Mouse (Mus musculus) ovary, adult 2 months (tissue): ENCODE data around the gene Olfml1. TPM values are rescaled to one million over a fixed set of nuclear protein-coding genes. Genes with fewer than 3 reads are reported as not detected.

ENCODE experiments used
- polyA plus RNA-seq: library from polyadenylated mRNA; depleted of rRNA; stranded (reverse); fragments of >200 nt; gene quantifications from 2 replicates; pipeline ENCODE4 v1.2.3, GENCODE M21; 2012; rRNA removed

The Olfml1 gene
- polyA plus RNA-seq, result 6.6 and 6.8 TPM in 2 replicates

DNA sequence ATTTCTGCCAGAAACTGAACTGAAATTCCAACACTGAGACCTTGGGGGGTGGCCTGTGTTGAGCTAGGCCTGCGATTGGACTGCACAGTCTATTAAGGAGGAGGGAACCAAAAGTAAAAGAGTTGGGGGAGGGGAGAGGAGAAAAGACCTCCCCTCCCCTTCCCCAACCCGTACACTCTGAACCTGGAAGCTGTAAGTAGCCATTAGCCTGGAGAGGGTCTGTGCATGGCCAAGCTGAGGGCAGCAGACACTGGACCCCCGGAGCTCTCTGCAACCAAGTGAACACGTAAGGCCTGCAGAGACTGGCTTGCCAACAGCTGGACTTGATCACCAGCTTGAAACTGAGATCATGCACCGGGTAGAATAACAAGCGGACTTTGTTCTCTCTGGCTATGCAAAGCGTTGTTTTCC, at the start of gene Olfml1:
Gene Olfml1 (plus strand): TSS at position 186 of the 411 bp plus-strand sequence.

DNA sequence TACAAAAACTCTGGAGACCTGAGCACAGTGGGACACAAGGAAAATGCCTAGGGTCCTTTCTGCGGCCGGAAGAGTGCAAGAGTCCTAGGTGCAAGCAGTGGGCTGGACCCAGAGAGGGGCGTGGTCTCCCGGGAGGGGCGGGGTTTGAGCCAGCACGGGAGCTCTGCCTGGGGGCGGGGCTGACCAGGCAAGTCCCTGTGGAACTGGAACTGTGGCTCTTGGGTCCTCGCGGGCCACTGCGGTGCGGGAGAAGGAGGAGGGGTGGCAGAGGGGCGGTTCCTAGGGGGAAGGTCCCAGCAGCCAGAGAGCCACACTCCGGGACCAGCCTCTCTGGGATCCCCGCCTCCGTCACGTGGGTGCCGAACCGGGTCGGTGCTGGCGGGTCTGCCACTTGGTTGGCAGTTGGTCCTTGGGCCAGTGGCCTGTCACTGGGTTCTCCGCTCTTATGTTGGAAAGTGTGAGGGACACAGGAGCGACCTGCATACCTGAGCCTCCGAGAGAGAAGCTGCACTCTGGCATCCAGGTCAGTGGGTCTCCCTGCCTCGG, 27.7 kb downstream of the Olfml1 start, which contains the start of gene Ppfibp2:
Gene Ppfibp2 (plus strand): TSS at position 351 of the 546 bp plus-strand sequence.

DNA sequence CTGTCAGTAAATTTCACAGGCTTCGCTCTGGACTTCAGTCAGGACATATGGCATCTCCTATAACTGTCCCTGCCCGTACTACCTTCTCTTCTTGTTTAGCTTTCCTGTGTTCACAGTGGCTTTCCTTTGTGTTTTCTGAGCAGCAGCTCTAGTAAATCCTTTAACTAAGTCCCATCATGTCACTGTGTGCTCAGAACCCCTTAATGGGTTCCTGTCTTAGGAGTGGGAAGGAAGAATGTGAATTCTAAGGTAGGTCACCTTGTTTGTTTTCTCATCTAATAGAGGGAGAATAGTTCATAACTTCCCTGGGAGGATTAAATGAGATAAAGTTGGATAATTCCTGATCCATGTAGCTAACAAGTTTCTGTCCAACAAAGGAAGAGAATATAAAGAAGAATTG, 57.8 kb downstream of the Olfml1 start, which contains the start of gene 5330417H12Rik:
Gene 5330417H12Rik (minus strand): TSS at position 101 of the 400 bp plus-strand sequence.

Other genes with a start within 250 kb of the Olfml1 start
- 0.62 and 1.0 TPM in 2 replicates for gene Syt9, start 196.7 kb upstream of the Olfml1 start, polyA plus RNA-seq
- gene Ppfibp2, start 27.8 kb downstream of the Olfml1 start, polyA plus RNA-seq, result 8.7 and 9.2 TPM in 2 replicates
- not detected in 2 replicates for gene 5330417H12Rik, start 57.7 kb downstream of the Olfml1 start, polyA plus RNA-seq
- 0.14 and 0.15 TPM in 2 replicates for gene Cyb5r2, start 190.6 kb downstream of the Olfml1 start, polyA plus RNA-seq
- not detected in 2 replicates for gene Ovch2, start 233.8 kb downstream of the Olfml1 start, polyA plus RNA-seq
- not detected in 2 replicates for gene Olfr467, start 244.8 kb downstream of the Olfml1 start, polyA plus RNA-seq